In genomic region chr4:55121126-55121525, GRCm38 (mm10) we compare ENCODE assay signal across 10 mouse cellular contexts.
"Had no signal": no experiment of that assay in that cellular context is flagged by ENCODE, and none has a peak within 500 bp of the region (broad histone marks: within the 10 kb centered on the region; RNA-seq: fewer than 3 reads in every experiment).

No protein-coding gene starts in this region.

- H3K27ac ChIP-seq: kidney, postnatal 0 days; limb, embryonic 12.5 days; liver, embryonic 15.5 days; midbrain, embryonic 13.5 days had no signal

- H3K4me2 ChIP-seq: limb, embryonic 12.5 days; liver, embryonic 15.5 days; midbrain, embryonic 13.5 days had no signal

- H3K4me3 ChIP-seq: limb, embryonic 12.5 days; liver, embryonic 15.5 days; midbrain, embryonic 13.5 days had no signal

- H3K9me3 ChIP-seq: limb, embryonic 12.5 days; liver, embryonic 15.5 days; midbrain, embryonic 13.5 days had no signal

- ATAC-seq: lung, postnatal 0 days; midbrain, embryonic 13.5 days had no signal

- H3K27me3 ChIP-seq: limb, embryonic 12.5 days; liver, embryonic 15.5 days; midbrain, embryonic 13.5 days had no signal

- H3K36me3 ChIP-seq: limb, embryonic 12.5 days; liver, embryonic 15.5 days; midbrain, embryonic 13.5 days had no signal

- H3K9ac ChIP-seq: limb, embryonic 12.5 days; liver, embryonic 15.5 days; midbrain, embryonic 13.5 days had no signal

- DNase-seq: liver; lung, adult 2 months; lung, postnatal 36 days; right cerebral cortex, postnatal 14 days; thymus, postnatal 36 days had no signal

- H3K4me1 ChIP-seq: limb, embryonic 12.5 days; liver, embryonic 15.5 days had no signal
